Mouse (Mus musculus) heart, postnatal 25 days (tissue): ENCODE data around the gene Mycs. TPM values are rescaled to one million over a fixed set of nuclear protein-coding genes. Genes with fewer than 3 reads are reported as not detected.

Experiments used
- DNase-seq: peaks from one replicate; pipeline ENCODE4 v3.0.0; 2022; ENCODE audit warnings: low spot score
- intact Hi-C: fragments of 180-260 bp; cut with DNase I; formaldehyde crosslinking; loops from one replicate; pipeline ENCODE4 v1.15.1; 2025
- total RNA-seq, 2 experiments: library from RNA; stranded (reverse); gene quantifications; 2 replicates each; pipeline ENCODE4 v1.2.3; 2021

Mycs gene
- total RNA-seq: not detected

- no peak for DNase-seq
- intact Hi-C loops: no loop called here
Measured at GRCm38 (mm10) chrX:5469165-5469564, at the start of gene Mycs. Mycs (minus strand) TSS chrX:5469265.

DNA sequence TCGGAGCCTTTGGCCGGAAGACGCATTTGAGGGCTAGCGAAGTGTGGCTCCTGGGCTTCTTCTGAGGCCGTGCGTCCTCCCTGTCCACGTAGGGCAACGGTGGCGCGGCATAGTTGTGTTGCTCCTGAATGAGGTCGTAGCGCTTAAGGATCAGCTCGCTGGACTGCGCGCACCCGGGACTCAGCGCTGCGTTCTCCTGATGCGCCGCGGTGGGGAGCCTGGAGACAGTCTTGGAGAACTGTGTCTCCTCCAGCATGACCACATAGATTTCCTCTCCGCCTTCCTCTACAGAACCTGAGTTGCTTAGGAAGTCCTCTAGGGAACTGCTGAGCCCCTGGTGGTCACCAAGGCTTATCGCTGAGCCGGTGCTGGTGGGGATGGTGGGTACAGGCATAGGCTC, 1.0 kb downstream of the Mycs start:
- no peak for DNase-seq
- intact Hi-C loops: no loop called here

Other genes with a start within 250 kb of the Mycs start
- gene Btbd35f7, start 199.8 kb upstream of the Mycs start, total RNA-seq: not detected